Mouse (Mus musculus) spleen, adult 2 months (tissue): Measurements from ENCODE around the gene Rnps1. TPM values are rescaled to one million over a fixed set of nuclear protein-coding genes. Genes with fewer than 3 reads are reported as not detected.

Experiments used
- DNase-seq, 2 experiments: peaks; one replicate each; pipeline versions ENCODE4 v3.0.0 to v3.0.0-alpha.2; 2012 to 2021; ENCODE audit warnings: low spot score in 2 of 2, low read depth in 1 of 2
- H3K27ac ChIP-seq: fragments of 200-500 bp; 2 replicates; pipeline ENCODE4 v1.5.1; 2012; ENCODE audit warnings: low read length, inconsistent platforms; ENCODE audit not compliant: insufficient read depth
- H3K27me3 ChIP-seq: fragments of 200-500 bp; 2 replicates; pipeline ENCODE4 v1.6.1; 2012; ENCODE audit warnings: mild to moderate bottlenecking, moderate library complexity, low read length, inconsistent platforms; ENCODE audit not compliant: control insufficient read depth, insufficient read depth
- H3K36me3 ChIP-seq: fragments of 200-500 bp; 2 replicates; pipeline ENCODE4 v1.6.1; 2012; ENCODE audit warnings: mild to moderate bottlenecking, low read length, inconsistent platforms; ENCODE audit not compliant: control insufficient read depth, insufficient read depth
- H3K4me1 ChIP-seq: fragments of 200-500 bp; 2 replicates; pipeline ENCODE4 v1.6.1; 2011; ENCODE audit warnings: inconsistent platforms; ENCODE audit not compliant: control insufficient read depth, insufficient read depth, insufficient read length
- H3K4me3 ChIP-seq: fragments of 200-500 bp; 2 replicates; pipeline ENCODE4 v1.5.1; 2011; ENCODE audit warnings: mild to moderate bottlenecking, inconsistent platforms; ENCODE audit not compliant: insufficient read depth, insufficient read length; ENCODE audit errors: extremely low read depth
- CTCF ChIP-seq: fragments of 200-500 bp; IDR thresholded peaks from 2 replicates; pipeline ENCODE4 v1.5.1; 2011; ENCODE audit warnings: mild to moderate bottlenecking, inconsistent platforms; ENCODE audit not compliant: insufficient read depth, insufficient read length, insufficient replicate concordance; ENCODE audit errors: extremely low read depth
- POLR2A ChIP-seq: fragments of 200-500 bp; IDR thresholded peaks from 2 replicates; pipeline ENCODE4 v1.6.1; 2011; ENCODE audit warnings: low read depth, low read length, inconsistent platforms
- WGBS: fragments of 180-500 bp; shearing (Covaris S2); methylation state at CpG from one replicate; pipeline ENCODE4 v1.1.7; 2018; 5-methylcytosine and 5-hydroxymethylcytosine counted together
- polyA plus RNA-seq: library from polyadenylated mRNA; depleted of rRNA; stranded (reverse); fragments of >200 nt; gene quantifications from 2 replicates; pipeline ENCODE4 v1.2.3, GENCODE M21; 2012

The Rnps1 gene
- polyA plus RNA-seq, 1 experiment: 87.0 TPM

GRCm38 (mm10) chr17:24461580-24461979 lies 47.2 kb downstream of the Rnps1 start:
- DNase-seq: no peak
- no peaks in the 10 kb centered on the region for H3K4me1 ChIP-seq
- TF ChIP-seq CTCF (no peak), POLR2A (no peak)
- no peaks in the 10 kb centered on the region for H3K36me3 ChIP-seq
- H3K4me3 ChIP-seq: no peak overlapping the region
- no peak overlapping the region for H3K27ac ChIP-seq
- WGBS: 61% methylated on average over 2 of the region's 2 CpGs
- no peaks in the 10 kb centered on the region for H3K27me3 ChIP-seq

GRCm38 (mm10) chr17:24462932-24463331 lies 48.6 kb downstream of the Rnps1 start:
- no peaks in the 10 kb centered on the region for H3K36me3 ChIP-seq
- H3K4me3 ChIP-seq: no peak overlapping the region
- TF ChIP-seq CTCF: no peak
- no peak for TF ChIP-seq POLR2A
- H3K27ac ChIP-seq: no peak overlapping the region
- H3K27me3 ChIP-seq: no peaks in the 10 kb centered on the region
- DNase-seq: no peak
- WGBS: 100% methylated on average over 1 of the region's 1 CpGs
- no peaks in the 10 kb centered on the region for H3K4me1 ChIP-seq

DNA sequence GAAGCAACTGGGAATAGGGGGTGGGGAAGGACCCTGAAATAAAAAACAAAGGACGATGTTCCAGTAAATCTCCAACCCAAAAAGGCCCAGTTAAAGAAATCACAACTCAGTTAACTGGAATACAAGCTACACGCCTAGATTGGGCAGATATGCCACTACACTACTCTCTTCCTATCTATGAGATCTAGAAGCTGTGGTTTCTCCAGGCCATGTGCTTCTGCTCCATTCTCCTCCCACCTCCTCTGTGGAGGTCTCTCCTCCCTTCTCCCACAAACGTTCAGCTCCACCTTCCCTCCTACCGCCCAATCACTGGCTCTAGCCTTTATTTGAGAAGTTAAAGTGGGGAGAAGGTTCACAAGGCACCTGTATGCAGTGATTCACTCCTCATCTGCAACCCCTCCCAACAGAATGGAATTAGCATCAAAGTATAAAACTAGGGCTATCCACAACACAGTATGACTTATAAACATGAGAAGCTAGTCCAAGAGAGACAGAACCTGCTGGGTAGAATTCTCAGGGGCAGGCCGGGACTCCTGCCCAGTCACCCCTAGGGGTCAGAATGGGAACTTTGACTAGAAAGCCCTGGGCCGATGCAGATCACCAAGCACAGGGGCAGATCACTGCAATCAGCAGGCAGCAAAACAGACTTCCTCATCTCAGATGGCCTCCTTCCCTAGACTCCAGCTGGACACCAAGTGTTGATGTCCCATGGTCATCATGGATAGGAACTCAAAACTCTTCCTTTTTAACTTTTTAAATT lies 49.2 kb downstream of the Rnps1 start:
- 41% methylated on average over 6 of the region's 6 CpGs for WGBS
- no peak overlapping the region for H3K4me3 ChIP-seq
- no peak for DNase-seq
- no peak overlapping the region for H3K27ac ChIP-seq
- TF ChIP-seq POLR2A (no peak), CTCF (no peak)
- no peaks in the 10 kb centered on the region for H3K4me1 ChIP-seq
- no peaks in the 10 kb centered on the region for H3K36me3 ChIP-seq
- H3K27me3 ChIP-seq: no peaks in the 10 kb centered on the region

DNA sequence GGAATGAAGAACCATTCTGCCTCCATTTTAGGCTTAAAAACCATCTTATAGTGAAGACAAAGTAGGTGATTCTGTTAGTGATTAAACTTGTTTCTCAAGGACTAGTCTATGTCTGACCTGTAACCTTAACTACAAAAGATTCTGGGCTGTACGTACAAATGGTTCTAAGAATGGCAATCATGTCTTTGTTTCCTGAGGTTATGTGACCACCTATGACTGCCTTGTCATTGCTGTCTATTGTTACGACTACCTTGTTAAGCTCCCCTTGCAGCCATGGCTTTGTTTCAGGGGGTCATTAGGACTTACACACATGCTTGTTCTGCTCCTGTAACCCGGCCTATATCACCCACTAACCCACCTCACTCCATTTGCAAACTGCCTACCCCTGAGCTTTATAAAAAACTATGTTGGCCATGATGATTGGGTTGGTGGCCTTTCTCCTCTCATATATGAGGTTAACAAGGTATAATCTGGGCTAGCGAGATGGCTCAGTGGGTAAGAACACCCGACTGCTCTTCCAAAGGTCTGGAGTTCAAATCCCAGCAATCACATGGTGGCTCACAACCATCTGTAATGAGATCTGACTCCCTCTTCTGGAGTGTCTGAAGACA lies 54.4 kb downstream of the Rnps1 start:
- no peak for TF ChIP-seq CTCF
- no peak for TF ChIP-seq POLR2A
- H3K36me3 ChIP-seq: no peaks in the 10 kb centered on the region
- no peak overlapping the region for H3K27ac ChIP-seq
- H3K4me3 ChIP-seq: no peak overlapping the region
- WGBS: 96% methylated on average over 5 of the region's 5 CpGs
- no peaks in the 10 kb centered on the region for H3K27me3 ChIP-seq
- H3K4me1 ChIP-seq: peaks cover 12% of the 10 kb centered on the region
- DNase-seq: no peak

DNA sequence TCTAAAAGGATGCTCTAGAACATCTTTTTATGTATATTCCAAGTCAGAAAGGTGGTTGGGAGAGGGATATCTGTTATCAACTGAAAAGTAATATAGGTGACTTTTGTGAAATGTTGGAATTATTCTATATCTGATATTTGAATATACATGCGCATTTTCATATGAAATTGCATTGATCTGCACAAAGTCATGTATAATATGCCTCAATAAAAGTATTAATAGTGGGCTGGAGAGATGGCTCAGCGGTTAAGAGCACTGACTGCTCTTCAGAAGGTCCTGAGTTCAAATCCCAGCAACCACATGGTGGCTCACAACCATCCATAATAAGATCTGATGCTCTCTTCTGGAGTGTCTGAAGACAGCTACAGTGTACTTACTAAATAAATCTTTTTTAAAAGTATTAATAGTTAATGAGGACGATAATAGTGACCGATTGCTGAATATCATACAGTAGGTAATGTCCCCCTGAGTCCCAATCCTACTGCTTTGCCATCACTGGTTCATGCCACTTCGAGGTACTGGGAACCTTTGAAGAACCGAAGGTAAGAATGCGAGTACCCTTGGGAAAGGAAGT lies 55.1 kb downstream of the Rnps1 start:
- no peak for DNase-seq
- Histone ChIP-seq H3K27ac (peak overlapping the region; percentile 96), H3K36me3 (no peaks in the 10 kb centered on the region), H3K4me1 (peaks cover 12% of the 10 kb centered on the region), H3K4me3 (peak overlapping the region; percentile 93), H3K27me3 (no peaks in the 10 kb centered on the region)
- 19% methylated on average over 7 of the region's 7 CpGs for WGBS
- TF ChIP-seq POLR2A: no peak
- TF ChIP-seq CTCF: no peak

DNA sequence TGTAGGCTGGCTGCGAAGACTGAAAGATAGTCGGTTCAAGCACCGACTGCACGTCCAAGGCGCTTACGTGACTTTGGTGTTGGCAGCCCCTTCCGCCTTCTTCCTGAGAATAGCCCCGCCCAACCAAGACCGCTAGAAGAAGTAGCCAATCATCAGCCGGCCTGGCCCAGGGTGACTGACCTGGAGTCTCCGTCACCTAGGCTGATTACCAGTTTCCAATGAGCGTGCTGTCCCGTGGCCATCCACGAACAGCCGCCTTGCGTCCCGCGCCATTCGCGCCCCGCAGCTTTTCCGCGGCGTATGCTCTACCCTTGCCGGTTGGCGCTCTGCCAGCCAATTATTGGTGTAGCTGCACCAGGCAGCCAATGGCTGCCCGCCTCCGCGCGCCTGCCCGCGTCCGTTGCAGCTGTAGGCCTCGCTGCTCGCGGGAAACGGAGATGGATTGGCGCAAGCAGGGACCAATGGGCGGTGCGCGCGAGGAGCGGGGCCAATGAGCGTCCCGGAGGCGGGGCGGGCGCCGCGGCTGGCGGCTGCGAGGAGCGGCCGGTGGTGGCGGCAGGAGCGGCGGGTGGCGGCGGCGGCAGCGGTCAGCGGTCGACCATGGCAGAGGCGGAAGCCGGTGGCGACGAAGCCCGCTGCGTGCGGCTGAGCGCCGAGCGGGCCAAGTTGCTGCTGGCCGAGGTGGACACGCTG lies 55.7 kb downstream of the Rnps1 start, which contains the start of the genes E4f1 and Pgp:
E4f1 (minus strand) TSS at position 404 of the 693 bp plus-strand sequence.
Pgp (plus strand) TSS at position 483 of the 693 bp plus-strand sequence.
- peak; percentile 94 to 97 for DNase-seq
- Histone ChIP-seq H3K27me3 (no peaks in the 10 kb centered on the region), H3K4me3 (peak within 1 kb of the TSS; percentile 93), H3K4me1 (peaks cover 12% of the 10 kb centered on the region), H3K27ac (peak within 1 kb of the TSS; percentile 96), H3K36me3 (peaks cover under 1% of the 10 kb centered on the region; the same call in 1 of the 2 replicates)
- under 1% methylated on average over 62 of the region's 75 CpGs for WGBS
- TF ChIP-seq CTCF: no peak
- peak; percentile 63 for TF ChIP-seq POLR2A
